Mouse (Mus musculus) urinary bladder, postnatal 10 days (tissue): ENCODE measurements around the gene Cryba1.

Experiments used
- DNase-seq: peaks from one replicate; pipeline ENCODE4 v3.0.0; 2022; ENCODE audit warnings: low spot score

Cryba1 gene

GRCm38 (mm10) chr11:77719055-77719454 lies 6.0 kb downstream of the Cryba1 start:
- no peak for DNase-seq

- no peak for DNase-seq
Measured at GRCm38 (mm10) chr11:77713736-77714135, 11.3 kb downstream of the Cryba1 start.

GRCm38 (mm10) chr11:77709039-77709438 lies 16.0 kb downstream of the Cryba1 start:
- no peak for DNase-seq

GRCm38 (mm10) chr11:77705920-77706319 lies 19.2 kb downstream of the Cryba1 start:
- no peak for DNase-seq

- no peak for DNase-seq
Measured at GRCm38 (mm10) chr11:77697232-77697631, 27.9 kb downstream of the Cryba1 start.

GRCm38 (mm10) chr11:77693026-77693425 lies 32.1 kb downstream of the Cryba1 start:
- DNase-seq, result no peak

- no peak for DNase-seq
Measured at GRCm38 (mm10) chr11:77687541-77688131, 37.4 kb downstream of the Cryba1 start.

- DNase-seq, result peak; percentile 37
Measured at GRCm38 (mm10) chr11:77686841-77687540, 38.1 kb downstream of the Cryba1 start.

- DNase-seq, result no peak
Measured at GRCm38 (mm10) chr11:77686346-77686840, 38.7 kb downstream of the Cryba1 start.

- peak; percentile 93 for DNase-seq
Measured at GRCm38 (mm10) chr11:77685383-77686265, 39.5 kb downstream of the Cryba1 start, which contains the start of gene Nufip2. Gene Nufip2, plus strand, starts transcription at chr11:77686155.

GRCm38 (mm10) chr11:77684896-77685295 lies 40.2 kb downstream of the Cryba1 start:
- no peak for DNase-seq

GRCm38 (mm10) chr11:77680018-77680417 lies 45.1 kb downstream of the Cryba1 start:
- no peak for DNase-seq

GRCm38 (mm10) chr11:77673428-77673991 lies 51.6 kb downstream of the Cryba1 start:
- no peak for DNase-seq

- DNase-seq, result no peak
Measured at GRCm38 (mm10) chr11:77672746-77673145, 52.3 kb downstream of the Cryba1 start.
